Mouse (Mus musculus): ENCODE data around the gene Lig1.

The Lig1 gene

GRCm38 (mm10) chr7:13309407-13309806 lies 32.3 kb downstream of the Lig1 start:
- intact Hi-C loops (cut with DNase I), result no loop called here

- intact Hi-C loops (cut with DNase I), result no loop called here
These were observed 33.6 kb downstream of the Lig1 start for GRCm38 (mm10) chr7:13310493-13311199.

GRCm38 (mm10) chr7:13311401-13311800 lies 34.3 kb downstream of the Lig1 start:
- intact Hi-C loops (cut with DNase I), result no loop called here

- intact Hi-C loops (cut with DNase I), result no loop called here
These were observed 37.1 kb downstream of the Lig1 start for GRCm38 (mm10) chr7:13314095-13314597.

GRCm38 (mm10) chr7:13321424-13321823 lies 44.3 kb downstream of the Lig1 start:
- intact Hi-C loops (cut with DNase I), result no loop called here

GRCm38 (mm10) chr7:13324316-13324715 lies 47.2 kb downstream of the Lig1 start, which contains the start of gene Pla2g4c:
TSS of gene Pla2g4c (plus strand) at chr7:13324655.
- intact Hi-C loops (cut with DNase I), result no loop called here

DNA sequence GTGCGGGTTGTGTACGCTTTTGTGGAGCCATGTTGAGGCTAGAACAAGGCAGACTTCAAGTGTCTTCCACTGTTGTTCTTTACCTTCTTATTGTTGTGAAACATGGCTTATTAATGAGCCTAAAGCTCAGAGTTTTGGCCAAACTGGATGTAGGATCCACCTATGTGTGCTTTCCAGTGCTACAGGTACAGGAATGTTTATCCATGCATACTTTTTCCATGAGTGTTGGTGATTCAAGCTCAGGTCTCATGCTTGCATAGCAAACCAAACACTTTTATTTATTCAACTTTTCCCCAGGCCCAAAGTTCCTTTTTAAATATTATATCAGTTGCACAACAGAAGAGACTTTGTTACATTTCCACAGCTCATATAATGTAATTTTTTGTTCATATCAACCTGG lies 53.5 kb downstream of the Lig1 start:
- intact Hi-C loops (cut with DNase I), result no loop called here

DNA sequence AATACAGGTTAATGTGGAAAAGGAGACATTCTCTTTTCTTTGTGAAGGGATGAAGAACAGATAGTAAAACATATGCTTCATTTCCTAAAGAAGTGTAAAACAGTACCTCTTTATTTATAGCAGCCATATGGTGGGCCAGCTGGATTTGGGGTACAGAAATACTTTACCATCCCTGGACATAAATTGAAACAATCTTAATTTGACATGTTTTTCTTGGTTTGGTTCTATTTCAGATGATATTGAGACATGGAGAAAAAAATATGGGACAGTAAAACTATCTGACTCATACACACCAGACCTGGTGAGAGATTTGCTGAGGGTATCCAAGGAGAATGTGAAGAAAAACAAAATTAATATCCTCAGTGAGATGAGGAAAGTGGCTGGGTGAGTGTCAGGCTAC lies 78.9 kb downstream of the Lig1 start:
- intact Hi-C loops (cut with DNase I), result no loop called here

All from adrenal gland (tissue).